Mouse (Mus musculus) liver, embryonic 14.5 days (tissue): ENCODE results near the gene Glt28d2.

Source experiments
- CTCF ChIP-seq: IDR thresholded peaks from 2 replicates; pipeline ENCODE4 v1.5.1; 2016; ENCODE audit warnings: antibody characterized with exemption, low read depth, control low read depth
- EP300 ChIP-seq: IDR thresholded peaks from 2 replicates; pipeline ENCODE4 v1.6.1; 2016; ENCODE audit warnings: antibody characterized with exemption, low read depth

DNA sequence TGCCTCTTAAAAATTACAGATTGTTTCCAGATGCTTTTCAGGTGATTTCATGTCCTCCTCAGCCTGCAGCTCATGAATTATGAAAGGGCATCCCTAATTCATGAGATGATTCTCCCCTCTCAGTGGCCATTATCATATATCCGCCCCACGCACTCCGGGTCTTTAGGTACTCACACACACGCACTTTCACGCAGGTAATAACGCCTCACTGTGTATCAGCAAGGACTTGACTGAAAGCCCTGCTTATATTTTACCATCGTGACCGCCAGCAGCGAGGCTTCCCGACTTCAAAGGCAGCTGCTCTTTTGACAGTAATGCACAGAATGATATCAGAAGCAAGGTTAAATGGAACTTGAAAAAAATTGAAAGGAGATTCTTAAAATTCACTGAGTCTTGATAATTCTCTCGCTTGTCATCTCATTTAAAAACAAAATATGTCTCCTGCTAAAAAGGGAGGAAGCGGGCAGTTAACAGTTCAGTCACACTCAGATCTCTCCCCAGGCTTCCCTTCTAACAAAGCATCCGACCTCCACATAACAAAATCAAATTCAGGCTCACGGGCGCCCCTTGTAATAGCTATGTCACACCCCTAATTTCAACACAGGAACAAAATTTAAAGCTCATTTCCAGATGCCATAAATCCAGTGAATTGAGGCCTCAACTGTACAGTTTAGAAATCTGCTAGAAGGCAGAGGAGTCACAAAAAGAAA, 66.3 kb downstream of the Glt28d2 start:
- no peak for TF ChIP-seq CTCF
- TF ChIP-seq EP300 = no peak
